Mouse (Mus musculus): ENCODE measurements around the gene Prkn. TPM values are rescaled to one million over a fixed set of nuclear protein-coding genes. Genes with fewer than 3 reads are reported as not detected.

The Prkn gene
- polyA plus RNA-seq, 1 experiment from 2014 or later, result 2.4 TPM

DNA sequence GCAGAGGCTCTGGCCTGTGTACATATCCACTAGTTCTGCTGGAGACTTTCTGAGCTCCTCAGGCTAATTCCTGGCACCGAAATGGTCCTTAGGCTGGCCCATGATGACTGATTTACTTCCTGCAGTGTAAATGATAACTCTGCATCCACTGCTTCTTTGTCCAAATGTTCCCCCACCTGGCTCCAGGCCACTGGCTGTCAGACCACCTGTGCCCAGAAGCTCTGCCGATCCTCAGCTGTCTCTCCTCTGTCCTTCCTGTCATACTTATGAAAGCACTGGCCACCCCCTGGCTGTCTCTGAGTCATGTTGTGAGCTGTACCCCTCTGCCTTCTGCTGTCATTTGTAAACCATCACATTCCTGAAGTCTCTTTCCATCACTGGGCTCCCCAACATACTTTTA, 592.4 kb downstream of the Prkn start:
- Histone ChIP-seq H3K27me3 (no peaks in the 10 kb centered on the region), H3K9me3 (replicated peaks) (no peaks in the 10 kb centered on the region), H3K36me3 (no peaks in the 10 kb centered on the region), H3K4me1 (no peaks in the 10 kb centered on the region), H3K27ac (no peak overlapping the region), H3K9ac (no peak overlapping the region), H3K4me3 (no peak overlapping the region), H3K4me2 (replicated peaks) (no peak overlapping the region)
- ATAC-seq (ENCODE audit: low FRiP score), result no peak
- 93% methylated on average over 2 of the region's 2 CpGs for WGBS

DNA sequence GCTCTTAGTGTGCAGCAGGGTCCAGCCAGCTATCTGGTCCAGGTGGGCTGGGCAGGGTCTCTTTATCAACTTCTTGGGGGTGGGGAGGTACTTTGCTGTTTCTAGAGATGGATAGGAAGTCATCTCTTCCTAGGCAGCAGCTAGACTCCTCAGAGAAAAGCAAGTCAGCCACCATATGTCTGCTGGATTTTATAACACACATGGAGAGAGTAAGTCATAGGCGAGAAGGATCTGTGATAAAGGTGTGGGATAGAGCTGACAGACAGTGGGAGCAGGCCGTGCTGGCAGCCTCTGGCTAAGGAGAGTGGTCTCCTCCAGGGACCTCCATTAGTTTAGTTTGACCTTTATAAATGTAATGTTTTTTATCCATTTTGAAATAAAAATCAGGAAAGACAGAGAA, 622.5 kb downstream of the Prkn start:
- no peak overlapping the region for H3K4me2 ChIP-seq (replicated peaks)
- H3K4me3 ChIP-seq, result no peak overlapping the region
- H3K9ac ChIP-seq, result no peak overlapping the region
- H3K9me3 ChIP-seq (replicated peaks), result no peaks in the 10 kb centered on the region
- ATAC-seq (ENCODE audit: low FRiP score), result no peak
- H3K36me3 ChIP-seq, result no peaks in the 10 kb centered on the region
- no peaks in the 10 kb centered on the region for H3K27me3 ChIP-seq
- H3K27ac ChIP-seq, result no peak overlapping the region
- 83% methylated on average over 2 of the region's 2 CpGs for WGBS
- peaks cover 3% of the 10 kb centered on the region for H3K4me1 ChIP-seq

DNA sequence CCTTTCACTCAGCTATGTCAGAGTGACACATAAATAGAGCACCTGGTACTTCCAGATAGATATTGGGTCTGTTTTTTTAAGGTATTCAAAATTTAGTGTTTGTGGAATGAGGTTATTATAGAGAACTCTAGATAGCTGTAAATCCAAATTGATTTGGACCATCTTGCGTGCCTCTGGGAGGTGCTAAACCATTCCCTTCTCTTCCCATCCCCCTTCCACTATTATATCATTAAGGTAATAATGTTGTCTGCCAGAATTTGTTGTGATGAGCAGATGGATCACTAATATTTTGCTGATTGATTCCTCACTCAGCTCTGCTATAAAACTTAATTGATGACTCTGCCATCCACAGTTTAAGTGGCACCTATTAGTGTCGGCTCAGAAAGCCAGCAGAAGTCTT, 625.9 kb downstream of the Prkn start:
- ATAC-seq (ENCODE audit: low FRiP score), result no peak
- Histone ChIP-seq H3K4me2 (replicated peaks) (no peak overlapping the region), H3K4me3 (no peak overlapping the region), H3K27me3 (no peaks in the 10 kb centered on the region), H3K27ac (no peak overlapping the region), H3K9me3 (replicated peaks) (no peaks in the 10 kb centered on the region), H3K9ac (no peak overlapping the region), H3K36me3 (no peaks in the 10 kb centered on the region), H3K4me1 (peaks cover 3% of the 10 kb centered on the region)
- WGBS, result 85% methylated on average over 2 of the region's 2 CpGs

DNA sequence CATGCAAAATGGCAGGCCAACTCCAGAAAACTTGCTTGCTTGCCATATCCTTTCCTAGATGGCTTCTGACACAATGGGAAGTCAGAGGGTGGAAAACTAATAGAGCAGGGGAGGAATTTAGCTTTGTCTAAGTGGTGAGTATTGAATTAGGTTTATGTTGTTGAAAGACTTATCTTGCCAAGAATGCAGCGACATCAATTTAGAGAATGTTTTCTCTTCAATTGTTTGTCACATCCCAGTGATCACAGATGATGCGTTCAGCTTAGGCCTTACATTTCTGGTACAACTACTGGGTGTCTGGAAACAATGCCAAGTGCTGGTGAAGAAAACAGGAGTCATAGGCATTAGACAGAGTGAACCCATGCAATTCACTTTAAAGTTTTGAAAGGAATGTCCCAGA, 628.4 kb downstream of the Prkn start:
- Histone ChIP-seq H3K27ac (no peak overlapping the region), H3K4me3 (no peak overlapping the region), H3K36me3 (no peaks in the 10 kb centered on the region), H3K4me2 (replicated peaks) (no peak overlapping the region), H3K27me3 (no peaks in the 10 kb centered on the region), H3K9me3 (replicated peaks) (no peaks in the 10 kb centered on the region), H3K9ac (no peak overlapping the region), H3K4me1 (peaks cover 6% of the 10 kb centered on the region)
- no peak for ATAC-seq (ENCODE audit: low FRiP score)
- 86% methylated on average over 2 of the region's 2 CpGs for WGBS

DNA sequence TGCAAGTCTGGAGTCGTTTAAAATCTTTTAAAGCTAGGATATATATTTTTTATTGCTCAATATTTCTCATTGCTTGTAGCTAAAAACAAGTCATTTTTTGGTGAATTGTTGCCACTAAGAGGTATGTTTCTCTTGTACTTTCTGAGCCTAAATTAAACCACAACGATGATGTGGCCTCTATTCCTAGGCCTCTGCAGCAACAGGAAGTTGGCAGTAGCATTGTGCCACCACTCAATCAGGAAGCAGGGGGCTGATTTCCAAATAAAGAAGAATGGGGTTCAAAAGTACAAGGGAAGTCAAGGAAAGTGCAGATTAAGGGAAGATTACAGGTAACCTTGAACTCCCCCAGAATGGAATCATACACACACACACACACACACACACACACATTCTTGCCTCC, 642.8 kb downstream of the Prkn start:
- Histone ChIP-seq H3K4me3 (no peak overlapping the region), H3K4me1 (no peaks in the 10 kb centered on the region), H3K9ac (no peak overlapping the region), H3K9me3 (replicated peaks) (no peaks in the 10 kb centered on the region), H3K4me2 (replicated peaks) (no peak overlapping the region), H3K27me3 (no peaks in the 10 kb centered on the region), H3K27ac (no peak overlapping the region), H3K36me3 (no peaks in the 10 kb centered on the region)
- no peak for ATAC-seq (ENCODE audit: low FRiP score)
- WGBS, result 79% methylated on average over 2 of the region's 2 CpGs

DNA sequence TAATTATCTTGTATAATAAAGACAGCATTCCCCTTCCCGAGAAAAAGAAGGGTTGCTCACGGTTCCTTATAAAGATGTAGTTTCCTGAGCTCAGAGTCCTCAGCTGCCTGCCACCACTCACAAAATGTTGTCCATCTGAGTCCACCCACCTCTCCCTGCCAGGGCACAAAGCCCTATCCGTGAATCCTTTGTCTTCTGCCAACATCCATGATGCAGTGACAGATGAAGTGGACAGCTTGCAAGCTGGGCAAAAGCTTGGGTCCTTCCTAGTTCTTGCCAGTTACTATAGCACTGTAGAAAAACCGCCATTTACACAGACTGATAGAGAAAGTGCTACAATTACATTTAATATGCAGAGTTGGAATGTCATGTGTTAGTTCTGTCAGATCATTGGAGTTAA, 649.9 kb downstream of the Prkn start:
- WGBS, result 65% methylated on average over 4 of the region's 4 CpGs
- no peak overlapping the region for H3K27ac ChIP-seq
- no peak overlapping the region for H3K9ac ChIP-seq
- no peaks in the 10 kb centered on the region for H3K27me3 ChIP-seq
- ATAC-seq (ENCODE audit: low FRiP score), result no peak
- no peaks in the 10 kb centered on the region for H3K36me3 ChIP-seq
- no peak overlapping the region for H3K4me2 ChIP-seq (replicated peaks)
- no peaks in the 10 kb centered on the region for H3K4me1 ChIP-seq
- no peaks in the 10 kb centered on the region for H3K9me3 ChIP-seq (replicated peaks)
- H3K4me3 ChIP-seq, result no peak overlapping the region

DNA sequence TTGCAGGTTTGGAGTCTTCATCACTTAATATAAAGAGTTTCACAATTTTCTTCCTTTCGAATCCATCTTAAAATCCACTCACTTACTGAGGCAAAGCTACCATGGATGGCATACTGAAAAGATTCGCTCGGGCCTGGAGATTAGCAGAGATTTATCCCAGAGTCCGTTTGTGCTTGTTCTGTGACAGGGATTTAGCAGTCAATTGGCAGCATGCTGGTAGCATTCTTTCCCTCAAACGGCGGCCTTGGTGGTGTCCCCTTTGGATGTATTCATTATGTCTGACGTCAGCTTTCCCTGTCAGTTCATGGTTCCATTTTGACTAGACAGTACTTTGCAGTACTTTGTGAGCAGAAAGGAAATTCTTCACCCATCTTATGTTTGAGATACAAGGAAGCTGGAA, 662.4 kb downstream of the Prkn start:
- Histone ChIP-seq H3K4me1 (no peaks in the 10 kb centered on the region), H3K27me3 (no peaks in the 10 kb centered on the region), H3K36me3 (no peaks in the 10 kb centered on the region), H3K4me3 (no peak overlapping the region), H3K9me3 (replicated peaks) (no peaks in the 10 kb centered on the region), H3K4me2 (replicated peaks) (no peak overlapping the region), H3K9ac (no peak overlapping the region), H3K27ac (no peak overlapping the region)
- 75% methylated on average over 7 of the region's 7 CpGs for WGBS
- ATAC-seq (ENCODE audit: low FRiP score), result no peak

DNA sequence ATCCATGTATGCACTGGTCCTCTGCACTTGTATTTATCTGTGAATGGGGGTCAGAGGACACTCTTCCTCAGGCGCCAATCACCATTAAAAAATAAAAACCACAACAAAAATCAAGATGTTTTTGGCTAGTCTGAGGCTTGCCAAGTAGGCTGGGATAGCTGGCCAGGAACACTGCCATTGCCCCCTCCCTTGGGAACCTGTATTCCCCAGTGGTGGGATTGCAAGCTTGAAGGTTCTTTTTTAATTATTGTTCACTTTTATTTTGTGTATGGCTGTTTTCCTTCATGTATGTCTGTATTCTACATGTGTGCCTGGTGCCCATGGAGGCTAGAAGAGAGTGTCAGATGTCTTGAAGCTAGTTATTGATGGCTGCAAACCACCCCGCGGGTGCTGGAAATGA, 664.3 kb downstream of the Prkn start:
- 96% methylated on average over 3 of the region's 3 CpGs for WGBS
- ATAC-seq (ENCODE audit: low FRiP score), result no peak

DNA sequence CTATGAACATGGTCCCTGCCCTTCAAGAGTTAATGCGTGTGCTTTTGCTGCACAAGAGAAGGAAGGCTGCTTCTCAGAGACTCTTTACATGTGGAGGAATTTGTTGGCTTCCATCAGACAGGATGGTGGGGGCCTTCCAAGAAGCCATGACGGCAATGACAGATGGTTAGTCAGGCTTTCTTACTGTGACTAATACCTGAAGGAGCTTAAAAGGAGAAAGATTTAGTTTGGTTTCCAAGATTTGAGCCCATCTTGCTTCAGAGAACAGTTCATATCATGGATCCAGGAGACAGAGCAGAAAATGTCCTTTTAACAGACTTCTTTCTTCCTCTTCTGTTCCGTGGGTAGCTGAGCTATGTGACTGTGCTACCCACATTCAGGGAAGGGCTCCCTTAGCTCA, 666.9 kb downstream of the Prkn start:
- no peak for ATAC-seq (ENCODE audit: low FRiP score)
- H3K27ac ChIP-seq, result no peak overlapping the region
- H3K36me3 ChIP-seq, result no peaks in the 10 kb centered on the region
- H3K4me1 ChIP-seq, result no peaks in the 10 kb centered on the region
- no peaks in the 10 kb centered on the region for H3K27me3 ChIP-seq
- H3K4me2 ChIP-seq (replicated peaks), result no peak overlapping the region
- H3K4me3 ChIP-seq, result no peak overlapping the region
- no peaks in the 10 kb centered on the region for H3K9me3 ChIP-seq (replicated peaks)
- WGBS, result 92% methylated on average over 3 of the region's 3 CpGs
- no peak overlapping the region for H3K9ac ChIP-seq

More for the DNA sequence above, 664.3 kb downstream of the Prkn start:
- H3K4me1 ChIP-seq, result no peaks in the 10 kb centered on the region
- H3K4me2 ChIP-seq (replicated peaks), result no peak overlapping the region
- H3K9ac ChIP-seq, result no peak overlapping the region
- H3K36me3 ChIP-seq, result no peaks in the 10 kb centered on the region
- H3K4me3 ChIP-seq, result no peak overlapping the region
- H3K27ac ChIP-seq, result no peak overlapping the region
- no peaks in the 10 kb centered on the region for H3K27me3 ChIP-seq
- no peaks in the 10 kb centered on the region for H3K9me3 ChIP-seq (replicated peaks)

DNA sequence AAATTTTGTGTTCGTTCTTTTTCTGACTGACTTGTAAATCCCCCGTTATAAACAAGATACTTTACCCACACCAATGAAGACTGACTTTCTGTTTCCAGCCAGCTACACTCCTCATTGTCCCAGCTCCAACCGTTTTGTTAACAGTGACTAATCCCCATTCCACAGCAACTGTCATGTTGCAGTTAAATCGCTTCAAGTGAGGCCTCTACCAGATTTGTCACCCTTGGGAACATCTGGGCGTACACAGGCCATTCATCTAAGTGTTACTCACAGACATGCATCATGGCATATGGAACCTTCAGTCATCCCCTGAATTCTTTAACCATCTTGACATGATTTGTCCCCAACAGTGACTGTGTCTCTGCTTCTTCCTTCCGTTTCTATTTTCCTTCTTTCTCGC, 669.9 kb downstream of the Prkn start:
- Histone ChIP-seq H3K4me1 (no peaks in the 10 kb centered on the region), H3K4me2 (replicated peaks) (no peak overlapping the region), H3K27me3 (no peaks in the 10 kb centered on the region), H3K36me3 (no peaks in the 10 kb centered on the region), H3K4me3 (no peak overlapping the region), H3K9ac (no peak overlapping the region), H3K9me3 (replicated peaks) (no peaks in the 10 kb centered on the region), H3K27ac (no peak overlapping the region)
- ATAC-seq (ENCODE audit: low FRiP score), result no peak
- 72% methylated on average over 7 of the region's 7 CpGs for WGBS

DNA sequence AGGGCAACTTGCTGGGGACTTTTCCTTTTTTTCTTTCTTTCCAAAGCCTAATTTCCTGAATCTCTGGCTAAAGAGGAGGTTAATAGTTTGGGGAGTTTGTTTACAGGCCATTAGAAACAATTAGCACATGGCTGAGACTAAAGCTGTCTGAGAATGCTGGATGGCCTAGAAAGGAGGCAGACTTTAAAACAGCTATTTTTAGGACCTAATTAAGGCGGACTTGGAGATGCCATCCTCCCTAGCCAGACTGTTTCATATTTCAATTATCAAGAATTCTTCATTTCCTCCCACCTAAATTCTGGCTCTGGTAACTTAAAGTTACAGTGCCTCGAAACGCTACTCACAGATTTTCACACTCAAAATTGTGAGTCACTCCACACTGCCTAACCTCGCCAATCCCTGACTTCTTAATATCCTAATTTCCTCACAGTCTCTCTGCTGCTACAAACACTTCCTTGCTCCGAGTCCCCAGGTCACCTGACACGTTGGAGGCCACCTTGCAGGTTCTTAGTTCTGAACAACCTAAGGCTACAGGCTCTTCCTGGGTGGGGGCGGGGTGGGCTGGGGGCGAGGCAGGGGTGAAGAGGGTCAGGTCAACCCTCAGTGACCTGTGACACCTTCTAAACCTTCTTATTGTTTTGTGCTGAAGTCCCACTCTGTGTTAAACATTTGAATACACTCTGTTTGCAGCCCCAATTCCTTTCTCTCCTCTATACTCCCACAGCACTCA, 674.0 kb downstream of the Prkn start:
- no peaks in the 10 kb centered on the region for H3K4me1 ChIP-seq
- H3K4me3 ChIP-seq, result no peak overlapping the region
- no peak overlapping the region for H3K4me2 ChIP-seq (replicated peaks)
- H3K36me3 ChIP-seq, result no peaks in the 10 kb centered on the region
- H3K27me3 ChIP-seq, result no peaks in the 10 kb centered on the region
- H3K27ac ChIP-seq, result no peak overlapping the region
- no peaks in the 10 kb centered on the region for H3K9me3 ChIP-seq (replicated peaks)
- 48% methylated on average over 8 of the region's 8 CpGs for WGBS
- ATAC-seq (ENCODE audit: low FRiP score), result no peak
- H3K9ac ChIP-seq, result no peak overlapping the region

DNA sequence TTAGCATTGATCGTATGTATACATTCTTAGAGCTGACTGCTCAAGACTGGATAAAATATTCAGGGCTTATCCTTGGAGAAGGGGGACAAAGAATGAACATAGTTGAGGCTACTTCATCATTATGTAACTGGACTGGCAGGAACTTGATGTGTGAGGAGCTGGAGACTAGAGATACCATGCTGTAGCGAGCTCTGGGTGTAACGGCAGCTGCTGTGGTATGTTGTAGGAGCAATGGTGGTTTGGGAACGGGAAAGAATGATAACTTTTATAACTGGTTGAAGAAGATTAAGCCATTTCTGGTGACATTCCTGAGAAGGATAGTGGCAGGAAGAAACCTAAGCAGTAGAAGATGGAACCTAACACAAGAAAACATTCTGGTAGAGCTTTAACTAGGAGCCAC, 675.4 kb downstream of the Prkn start:
- WGBS, result 86% methylated on average over 4 of the region's 4 CpGs
- Histone ChIP-seq H3K9me3 (replicated peaks) (no peaks in the 10 kb centered on the region), H3K4me2 (replicated peaks) (no peak overlapping the region)

DNA sequence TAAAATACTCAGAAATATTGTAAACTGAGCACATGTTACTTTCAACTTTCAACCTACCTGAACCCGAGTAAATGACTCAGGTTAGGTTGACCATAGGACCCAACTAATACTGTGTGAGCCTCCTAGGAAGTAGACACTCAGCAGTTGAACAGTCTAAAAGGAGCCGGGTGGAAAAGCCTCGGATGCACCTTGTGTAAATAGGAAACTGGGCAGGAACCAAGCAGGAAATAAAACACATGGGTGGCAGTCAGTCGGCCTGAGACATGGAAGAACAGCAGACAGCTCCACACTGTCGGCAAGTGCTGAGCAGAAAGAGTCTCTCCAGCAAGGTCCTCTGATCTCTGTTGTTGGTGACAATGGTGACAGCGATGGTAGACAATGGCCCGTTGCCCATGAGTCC, 676.0 kb downstream of the Prkn start:
- 90% methylated on average over 7 of the region's 7 CpGs for WGBS

More for the DNA sequence above, 675.4 kb downstream of the Prkn start:
- H3K27me3 ChIP-seq, result no peaks in the 10 kb centered on the region
- no peak overlapping the region for H3K9ac ChIP-seq
- H3K27ac ChIP-seq, result no peak overlapping the region
- H3K4me3 ChIP-seq, result no peak overlapping the region
- no peaks in the 10 kb centered on the region for H3K4me1 ChIP-seq
- ATAC-seq (ENCODE audit: low FRiP score), result no peak
- no peaks in the 10 kb centered on the region for H3K36me3 ChIP-seq

More for the DNA sequence above, 676.0 kb downstream of the Prkn start:
- H3K27ac ChIP-seq, result no peak overlapping the region
- H3K9ac ChIP-seq, result no peak overlapping the region
- no peaks in the 10 kb centered on the region for H3K9me3 ChIP-seq (replicated peaks)
- ATAC-seq (ENCODE audit: low FRiP score), result no peak
- H3K4me1 ChIP-seq, result no peaks in the 10 kb centered on the region
- H3K36me3 ChIP-seq, result no peaks in the 10 kb centered on the region
- H3K27me3 ChIP-seq, result no peaks in the 10 kb centered on the region
- no peak overlapping the region for H3K4me2 ChIP-seq (replicated peaks)
- H3K4me3 ChIP-seq, result no peak overlapping the region

Measured in hindbrain, embryonic 12.5 days (tissue).